Mouse (Mus musculus): ENCODE measurements around the gene Iqcf4.
"Not testable (repeated sequence)": the region's sequence is repeated elsewhere in the genome, so short reads cannot be mapped to it uniquely, and the experiment has no call there.

Iqcf4 gene

DNA sequence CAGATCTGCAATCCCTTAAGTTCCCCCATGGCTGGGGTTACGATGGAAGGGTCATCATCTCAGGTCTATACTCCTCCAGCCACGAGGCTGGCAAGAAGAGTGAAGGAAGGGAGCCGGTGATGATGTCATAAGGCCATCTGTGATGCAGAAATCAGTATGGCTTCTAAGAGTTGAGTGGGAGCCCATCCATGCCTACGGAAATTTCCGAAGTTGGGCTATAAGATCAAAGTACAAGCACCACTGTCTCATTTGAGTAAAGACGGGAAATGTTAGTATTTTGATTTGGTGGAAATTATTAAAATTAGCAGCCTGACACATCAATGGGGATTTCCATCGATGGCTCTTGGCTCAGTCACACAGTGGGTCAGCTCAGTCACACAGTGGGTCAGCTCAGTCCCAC is at the start of gene Iqcf4:
Iqcf4 (minus strand) TSS at position 101 of the 400 bp plus-strand sequence.
- DNase-seq = no peak

DNA sequence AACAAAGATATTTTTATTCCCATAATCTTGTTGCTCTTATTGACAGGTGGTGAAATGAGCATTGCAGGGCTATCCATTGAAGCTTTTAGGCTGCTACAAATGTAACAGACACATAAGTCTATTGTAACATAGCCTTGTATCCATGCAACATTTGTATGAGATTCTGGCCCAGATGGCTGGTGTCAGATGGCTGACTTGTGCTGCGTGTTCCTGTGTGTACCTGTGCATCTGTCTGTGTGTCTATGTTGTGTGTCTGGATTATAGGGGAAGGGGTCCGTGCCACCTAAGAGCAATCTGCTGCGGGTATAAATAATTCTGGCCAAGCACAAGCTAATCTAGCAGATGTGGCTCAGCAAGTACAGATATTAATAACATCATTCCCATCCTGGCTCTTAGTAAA is 46.7 kb upstream of the Iqcf4 start:
- no peak for DNase-seq

DNA sequence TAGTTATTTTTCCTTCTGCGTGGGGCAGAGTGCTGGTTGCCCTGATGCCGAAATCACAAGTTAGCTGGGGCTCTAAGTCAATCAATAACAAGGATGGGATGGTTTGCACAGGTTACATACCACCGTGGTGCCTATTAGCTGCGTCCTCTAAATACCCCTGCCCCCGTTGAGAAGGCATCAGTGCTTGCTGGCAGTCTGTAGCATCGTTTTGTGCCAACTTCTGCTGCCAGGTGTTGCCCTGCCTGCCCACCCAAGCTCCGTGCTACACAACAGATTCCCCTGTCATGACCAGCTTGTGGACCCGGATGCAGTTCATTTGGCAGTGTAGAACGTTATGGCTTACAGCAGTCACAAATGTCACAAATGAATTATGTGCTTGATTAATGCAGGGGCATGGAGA is 45.5 kb upstream of the Iqcf4 start:
- DNase-seq = no peak

DNA sequence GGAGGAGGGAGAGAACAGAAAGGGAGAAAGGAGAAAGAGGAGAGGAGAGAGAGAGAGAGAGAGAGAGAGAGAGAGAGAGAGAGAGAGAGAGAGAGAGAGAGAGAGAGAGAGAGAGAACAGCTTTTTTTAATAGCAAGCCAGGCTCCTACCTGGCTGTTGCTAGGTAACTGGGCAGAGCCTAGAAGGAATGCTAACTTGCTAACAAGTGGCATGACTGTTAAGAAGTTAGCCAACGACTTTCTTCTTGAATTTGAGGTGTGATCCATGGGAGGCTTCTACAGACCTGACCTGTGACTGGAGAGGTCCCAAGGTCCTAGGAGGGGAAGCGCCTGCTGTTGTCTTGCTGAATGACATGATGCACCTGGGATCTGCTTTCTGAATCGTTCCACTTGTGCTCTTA is 43.8 kb upstream of the Iqcf4 start:
- DNase-seq = no peak

DNA sequence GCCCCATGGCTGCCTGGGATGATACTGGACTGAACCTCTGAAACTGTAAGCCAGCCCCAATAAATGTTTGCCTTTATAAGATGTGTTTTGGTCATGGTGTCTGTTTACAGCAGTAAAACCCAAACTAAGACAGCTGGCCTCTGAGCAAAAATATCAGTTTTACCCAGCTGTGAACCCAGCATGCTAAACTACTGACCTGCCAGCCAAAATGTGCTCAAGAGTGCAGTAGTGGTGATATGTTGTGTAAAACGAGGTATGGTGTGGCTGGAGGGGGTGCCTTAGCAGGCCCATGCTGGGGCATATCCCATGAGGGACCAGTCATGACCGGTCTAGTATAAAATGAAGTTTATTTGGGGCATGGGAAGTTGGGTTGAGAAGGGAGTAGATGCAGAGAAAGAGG is 43.2 kb upstream of the Iqcf4 start:
- no peak for DNase-seq

DNA sequence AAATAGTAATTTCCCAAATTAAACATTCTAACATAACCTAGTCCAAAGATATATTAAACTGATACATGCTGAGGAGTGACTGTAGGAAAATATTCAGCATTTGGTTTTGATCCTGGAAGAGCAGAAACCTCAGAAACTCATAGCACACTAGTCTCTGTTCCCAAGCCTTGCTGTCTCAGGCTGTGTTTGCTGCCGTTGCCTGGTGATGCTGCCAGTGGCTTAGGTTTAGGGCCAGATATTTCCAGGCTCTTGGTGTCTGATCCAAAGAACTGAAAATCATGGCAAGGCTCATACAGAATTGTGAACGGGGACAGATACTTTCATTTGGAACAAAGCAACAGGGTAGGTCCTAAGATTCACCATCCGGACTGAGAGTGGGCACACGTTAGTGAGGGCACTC is 39.9 kb upstream of the Iqcf4 start:
- DNase-seq = no peak

DNA sequence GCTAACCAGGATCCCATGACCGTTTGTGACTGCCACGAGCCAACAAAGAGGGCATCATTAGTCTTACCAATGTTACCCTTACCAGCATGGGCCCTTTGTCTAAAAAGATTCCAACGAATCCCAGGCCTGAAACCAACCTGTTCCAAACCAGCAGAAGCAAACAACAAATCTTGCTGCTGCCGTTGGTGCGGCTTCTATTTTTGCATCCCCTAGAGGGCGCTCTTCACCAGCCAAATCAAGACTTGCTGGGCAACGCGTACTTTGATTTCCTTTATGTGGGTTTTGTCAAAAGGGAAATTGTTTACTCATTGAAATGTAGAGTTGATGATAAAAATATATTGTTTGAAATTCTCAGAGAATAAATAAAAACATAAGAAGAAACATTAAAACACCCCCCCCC is 29.8 kb upstream of the Iqcf4 start:
- peak; percentile 31 for DNase-seq

DNA sequence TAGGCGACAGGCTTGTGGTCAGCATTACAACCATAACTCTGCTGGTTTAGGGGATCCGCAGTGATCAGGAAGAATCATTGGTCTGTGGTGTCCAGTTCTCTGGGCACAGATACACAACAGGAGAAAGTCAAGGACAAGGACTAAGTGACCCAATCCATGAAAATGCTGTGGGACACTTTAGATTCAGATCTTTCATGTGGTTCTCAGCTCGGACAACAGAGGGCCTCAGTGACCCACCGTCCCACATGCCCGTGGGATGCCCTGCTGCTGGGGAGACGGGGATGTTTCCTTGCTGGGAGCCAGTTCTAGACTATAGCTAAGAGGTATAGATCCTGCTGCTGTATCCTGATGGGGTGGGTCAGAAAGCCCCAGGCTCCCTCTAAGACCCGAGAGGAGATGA is 27.7 kb upstream of the Iqcf4 start:
- DNase-seq = no peak

DNA sequence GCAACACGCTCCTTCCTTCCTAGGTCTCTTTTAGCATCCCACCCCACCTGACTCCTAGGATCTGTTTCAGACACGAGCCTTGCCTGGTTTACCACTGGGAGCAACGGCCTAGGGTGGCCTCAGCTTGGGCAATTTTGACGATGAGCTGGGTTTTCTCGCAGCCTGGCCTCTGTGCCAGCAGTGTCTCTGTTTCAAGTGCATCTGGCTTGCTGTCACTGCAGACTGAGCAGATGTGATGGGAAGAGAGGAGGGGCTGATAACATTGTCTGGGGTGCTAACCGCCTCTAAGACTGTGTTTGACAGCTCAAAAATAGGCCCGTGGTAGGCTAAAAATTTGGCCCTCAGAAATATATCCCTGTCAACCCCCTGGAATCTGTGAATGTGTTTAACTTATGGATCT is 25.0 kb upstream of the Iqcf4 start:
- no peak for DNase-seq

DNA sequence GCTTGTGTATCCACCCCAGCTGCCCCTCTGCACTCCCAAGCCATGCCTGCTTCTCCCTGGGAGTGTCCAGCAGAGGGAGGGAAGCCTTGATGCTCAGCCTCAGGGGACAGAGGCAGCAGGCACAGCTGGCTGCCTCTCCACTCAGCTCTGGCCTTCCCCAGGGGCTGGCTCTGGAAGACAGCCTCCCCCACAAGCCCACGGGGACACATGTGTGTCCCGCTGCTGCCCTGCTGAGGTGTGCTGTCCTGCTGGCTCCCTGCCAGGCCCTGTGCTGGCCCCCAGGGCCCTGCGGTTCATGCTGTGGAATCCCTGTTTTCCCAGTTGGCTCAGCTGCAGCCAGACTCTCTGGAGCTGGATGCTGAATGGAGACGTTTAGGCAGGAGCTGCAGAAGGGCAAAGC is 24.6 kb upstream of the Iqcf4 start:
- DNase-seq = not testable (repeated sequence)

DNA sequence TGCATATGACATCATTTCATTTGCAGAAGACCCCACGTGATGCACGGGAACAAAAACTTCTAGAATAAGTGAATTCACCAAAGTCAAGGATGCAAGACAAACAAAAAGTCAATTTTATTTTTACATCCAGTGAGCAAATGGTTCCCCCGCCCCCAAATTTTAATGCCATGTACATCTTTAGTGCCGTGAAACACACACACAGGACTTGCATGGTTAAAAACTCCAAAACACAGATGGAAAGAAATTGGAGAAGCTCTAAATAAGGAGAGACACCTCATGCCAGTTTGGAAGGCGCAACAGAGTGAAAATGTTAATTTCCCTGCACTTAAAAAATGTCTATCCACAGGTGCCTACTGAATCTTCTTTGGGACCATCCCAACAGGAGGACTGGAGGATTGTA is 21.4 kb upstream of the Iqcf4 start:
- no peak for DNase-seq

DNA sequence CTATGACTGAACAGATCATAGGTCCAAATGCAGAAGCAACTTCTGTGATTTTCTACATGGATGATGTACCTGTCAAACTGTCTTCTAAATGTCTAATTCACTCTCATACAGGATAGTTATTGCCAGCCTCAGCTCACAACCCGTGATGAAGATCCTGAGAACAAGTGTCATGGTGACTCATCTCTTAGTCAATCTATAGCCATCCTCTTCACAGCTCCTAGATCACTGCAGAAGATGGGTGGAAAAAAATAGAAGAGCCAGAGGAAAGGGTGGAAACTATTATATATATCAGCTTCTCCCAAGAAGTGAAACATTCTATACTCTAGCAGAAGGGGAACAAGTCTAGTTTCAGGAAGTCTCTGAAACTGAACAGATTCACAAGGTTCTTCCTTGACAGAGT is 11.8 kb upstream of the Iqcf4 start:
- no peak for DNase-seq

DNA sequence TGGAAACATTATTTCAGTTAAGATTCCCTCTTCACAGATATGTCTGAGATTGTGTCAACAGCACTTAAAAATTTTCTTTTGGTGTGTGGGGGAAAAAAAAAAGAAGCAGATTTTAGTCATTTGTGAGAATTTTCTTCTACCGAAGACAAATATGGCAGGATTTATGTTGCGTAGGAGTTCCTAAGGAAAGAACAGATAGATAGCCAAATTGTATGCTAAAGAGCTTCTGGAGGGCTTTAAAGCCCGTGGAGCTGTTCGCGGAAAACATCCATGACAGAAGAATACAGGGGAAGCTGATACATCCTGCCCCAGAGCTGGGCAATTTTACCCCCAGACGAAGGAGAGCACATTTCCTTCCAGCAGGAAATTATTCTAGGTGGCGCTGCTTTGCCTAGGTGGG is 9.2 kb upstream of the Iqcf4 start:
- no peak for DNase-seq

DNA sequence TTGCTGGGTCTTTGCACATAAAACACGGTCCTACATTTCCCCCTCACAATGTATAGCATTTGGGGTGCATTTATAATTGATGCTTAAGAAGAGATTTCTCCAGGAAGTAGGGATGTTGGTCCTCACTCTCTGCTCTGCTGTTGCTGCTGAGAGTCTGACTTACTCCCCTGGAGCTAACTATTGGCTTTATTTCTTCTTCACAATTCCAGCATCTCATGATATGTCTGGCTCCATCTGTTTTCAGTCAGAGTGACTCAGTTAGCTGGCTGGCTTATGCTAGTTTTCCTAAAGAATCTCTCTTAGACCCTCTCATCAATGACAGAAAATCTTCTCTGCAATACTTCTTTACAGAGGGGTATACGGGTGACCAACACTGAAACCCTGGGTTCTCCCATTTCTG is 5.3 kb upstream of the Iqcf4 start:
- DNase-seq = no peak

DNA sequence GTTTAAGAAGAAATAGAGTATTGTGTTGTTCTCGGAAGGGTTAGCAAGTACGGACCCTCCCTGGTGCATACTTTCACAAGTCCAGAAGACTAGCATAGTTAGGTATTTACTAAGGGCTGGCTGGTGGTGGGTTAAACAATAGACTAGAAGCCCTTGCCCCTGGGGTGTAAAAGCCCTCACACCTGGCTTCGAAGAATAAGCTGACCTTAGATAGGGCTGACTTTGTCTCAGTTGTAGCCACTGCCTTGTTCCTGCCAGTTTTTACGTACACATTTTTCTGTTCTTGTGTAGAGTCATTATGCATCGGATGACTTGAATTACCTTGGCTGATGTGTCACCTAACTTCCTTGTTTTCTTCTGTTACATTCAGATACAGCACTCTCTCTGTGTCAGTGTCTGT is 2.6 kb upstream of the Iqcf4 start:
- no peak for DNase-seq

DNA sequence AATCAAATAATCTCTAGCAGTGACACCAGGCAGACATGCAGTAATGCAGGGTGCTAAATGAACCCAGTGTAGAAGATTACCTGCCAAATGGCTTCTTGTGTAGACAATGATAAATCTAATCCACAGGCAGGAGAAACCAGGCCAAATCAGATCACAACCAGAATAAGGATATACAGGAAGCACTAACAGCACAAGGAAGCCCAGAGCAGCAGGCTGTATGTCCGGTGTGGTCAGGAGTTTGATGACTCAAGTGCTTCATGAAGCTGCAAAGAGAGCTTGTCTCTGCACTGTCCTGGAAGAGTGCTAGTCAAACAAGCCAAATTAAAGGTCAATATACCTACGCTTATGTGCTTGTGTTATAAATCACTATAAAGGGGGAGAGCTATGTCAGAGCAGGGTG is 1.4 kb upstream of the Iqcf4 start:
- no peak for DNase-seq

DNA sequence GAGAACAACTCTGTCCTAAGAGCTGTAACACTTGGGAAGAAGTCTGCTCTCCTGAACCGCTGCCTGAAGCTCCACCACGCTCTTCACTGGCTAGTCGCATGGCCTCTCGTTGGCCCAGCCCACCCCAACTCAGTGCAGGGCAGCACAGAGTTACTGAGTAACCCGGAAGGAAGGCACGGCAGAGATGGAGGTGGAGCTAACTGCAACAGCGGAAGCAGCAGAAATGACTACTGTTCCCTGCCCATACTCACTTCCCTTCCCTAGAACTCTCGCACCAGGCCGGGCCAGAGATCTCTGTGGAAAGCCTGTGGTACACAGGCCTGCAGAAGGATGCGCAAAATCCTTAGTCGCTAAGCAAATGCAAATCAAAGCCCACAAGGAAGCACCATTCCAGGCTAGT is 4.4 kb downstream of the Iqcf4 start:
- DNase-seq = peak; percentile 28

DNA sequence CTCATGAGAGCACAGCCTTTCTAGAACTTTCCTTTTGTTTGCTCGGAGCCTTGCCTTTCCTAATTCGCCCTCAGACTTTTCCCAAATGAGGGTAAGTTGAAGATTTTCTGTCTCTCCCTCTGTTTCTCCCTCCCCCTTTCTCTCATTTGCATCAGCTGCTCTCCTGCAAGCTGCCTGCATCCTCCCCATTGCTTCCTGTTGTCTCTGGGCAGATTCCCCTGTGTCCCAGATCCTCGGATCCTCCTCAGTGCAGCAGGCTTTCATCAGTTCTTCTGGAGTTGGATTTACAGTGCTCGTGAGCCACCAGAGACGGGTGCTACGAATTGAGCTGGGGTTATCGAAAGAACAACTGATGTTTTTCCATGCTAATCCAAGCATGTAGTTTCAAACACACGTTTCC is 6.8 kb downstream of the Iqcf4 start:
- no peak for DNase-seq

DNA sequence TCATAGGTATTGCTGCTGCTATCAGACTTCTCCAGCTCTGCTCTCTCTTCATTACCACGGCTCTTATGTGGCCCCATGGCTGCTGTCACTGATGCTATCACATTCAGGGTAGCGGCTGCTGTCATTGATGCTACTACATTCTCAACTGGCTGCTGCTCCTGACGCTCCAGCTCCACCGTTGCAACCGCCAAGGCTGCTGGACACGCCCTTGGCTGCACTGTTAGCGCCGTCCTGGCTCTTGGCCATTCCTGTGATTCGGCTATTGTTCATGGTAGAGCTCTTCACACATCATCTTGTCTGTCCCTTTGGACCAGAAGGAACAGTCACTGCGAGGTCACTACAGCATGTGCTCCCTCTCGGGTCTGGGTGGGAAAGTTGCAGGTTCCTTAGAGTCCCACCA is 8.5 kb downstream of the Iqcf4 start:
- no peak for DNase-seq

DNA sequence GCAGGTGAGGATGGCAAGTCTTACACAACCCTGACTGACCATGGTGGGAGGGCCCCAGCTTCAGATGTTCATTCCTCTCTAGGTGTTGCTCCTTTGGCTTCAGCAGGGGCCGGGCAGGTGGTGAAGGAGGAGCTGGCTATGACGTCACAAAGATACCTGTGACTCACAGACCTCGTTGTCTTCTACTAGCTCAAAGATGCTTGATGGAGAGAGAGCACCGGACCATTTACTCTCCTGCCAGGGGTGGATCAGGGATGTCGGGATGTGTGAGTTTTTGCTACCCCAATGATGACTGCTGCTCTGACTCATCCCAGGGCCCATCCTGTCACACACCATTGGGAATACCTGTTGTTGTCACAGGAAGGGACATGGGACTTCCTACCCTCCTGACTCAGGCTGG is 9.3 kb downstream of the Iqcf4 start, which contains the start of gene Iqcf3:
Iqcf3 (minus strand) TSS at position 101 of the 400 bp plus-strand sequence.
- no peak for DNase-seq

DNA sequence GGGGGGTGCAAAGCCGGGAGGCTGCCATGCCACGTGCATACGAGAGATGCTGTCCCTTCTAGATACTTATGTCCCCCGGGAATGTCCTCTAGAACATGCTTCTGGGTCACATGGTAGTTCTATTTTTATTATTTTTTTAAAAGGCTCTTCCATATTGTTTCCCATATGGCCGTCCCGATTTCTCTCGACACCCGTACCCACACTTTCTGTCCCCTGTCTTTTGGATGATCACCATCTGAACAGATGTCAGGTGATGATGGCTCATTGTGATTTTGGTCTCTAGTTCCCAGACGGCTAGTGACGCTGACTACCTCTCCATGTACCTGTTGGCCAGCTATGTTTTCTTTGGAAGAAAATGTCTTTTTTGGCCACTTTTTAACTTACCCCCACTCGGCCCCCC is 35.8 kb downstream of the Iqcf4 start:
- no peak for DNase-seq

DNA sequence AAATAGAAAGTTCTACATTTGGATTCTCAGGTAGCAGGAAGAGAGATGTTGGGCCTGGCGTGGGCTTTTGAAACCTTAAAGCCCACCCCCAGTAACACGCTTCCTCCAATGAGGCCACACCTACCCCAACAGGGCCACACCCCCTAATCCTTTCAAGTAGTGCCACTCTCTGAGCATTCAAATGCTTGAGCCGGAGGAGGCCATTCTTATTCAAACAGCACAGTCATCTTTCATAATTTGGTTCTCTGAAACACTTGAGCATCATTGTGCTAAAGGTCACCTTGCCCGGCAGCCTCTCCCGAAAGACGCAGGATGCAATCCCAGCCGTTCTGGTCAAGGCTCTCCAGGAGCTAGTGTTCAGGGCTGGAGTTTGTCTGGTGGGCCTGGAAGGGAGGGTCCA is 36.5 kb downstream of the Iqcf4 start:
- no peak for DNase-seq

DNA sequence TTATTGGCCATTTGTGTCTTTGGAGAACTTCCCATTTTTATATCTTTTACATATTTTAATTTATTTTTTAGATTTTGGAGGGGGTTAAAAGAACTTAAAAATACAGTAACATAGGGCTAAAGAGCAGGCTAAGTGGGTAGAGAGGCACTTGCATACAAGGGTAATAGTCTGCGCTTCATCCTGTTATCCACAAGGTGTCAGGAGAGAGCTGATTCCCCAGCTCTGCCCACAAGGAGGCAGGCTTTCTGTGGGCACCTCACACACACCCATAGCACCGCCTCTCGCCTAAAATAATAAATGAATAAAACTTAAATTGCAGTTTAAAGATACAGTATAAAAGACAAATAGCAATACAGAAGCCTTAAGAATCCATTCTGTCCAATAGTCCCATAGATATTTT is 39.0 kb downstream of the Iqcf4 start:
- no peak for DNase-seq

DNA sequence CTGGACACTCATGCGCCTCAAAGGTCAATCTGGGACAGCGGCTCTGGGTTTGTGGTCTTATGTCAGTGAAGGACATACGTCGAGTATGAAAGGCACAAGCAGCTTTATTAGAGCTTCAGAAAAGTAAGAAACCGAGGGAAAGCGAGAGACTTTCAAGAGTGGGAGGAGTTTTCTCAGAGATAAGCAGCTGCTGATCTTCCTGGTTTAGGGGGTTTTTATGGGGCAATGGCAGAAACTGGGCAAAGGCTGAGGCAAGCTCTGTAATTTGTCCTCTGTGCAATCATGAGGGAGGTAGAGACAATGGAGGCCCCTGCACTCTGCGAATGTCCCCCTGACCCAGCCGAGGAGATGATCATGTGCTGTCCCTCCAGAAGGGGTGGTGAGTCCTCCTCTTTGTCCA is 50.9 kb downstream of the Iqcf4 start:
- no peak for DNase-seq

DNA sequence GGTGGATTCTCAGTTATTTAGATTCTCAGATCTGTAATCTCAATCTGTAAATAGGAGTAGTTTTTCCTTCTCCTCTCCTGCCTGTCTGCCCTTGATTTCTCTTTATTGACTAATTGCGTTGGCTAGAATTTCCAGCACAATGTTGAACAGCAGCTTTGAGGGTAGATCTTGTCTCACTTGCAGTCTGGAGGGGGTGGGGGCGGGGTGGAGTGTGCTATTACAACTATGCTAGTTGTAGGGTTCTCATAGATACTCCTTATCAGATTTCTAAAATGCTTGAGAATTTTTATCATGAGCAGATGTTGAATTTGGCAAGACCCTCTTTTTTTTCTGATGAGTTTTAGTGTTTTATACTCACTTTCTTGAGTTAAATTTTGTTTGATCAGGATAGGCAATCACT is 51.4 kb downstream of the Iqcf4 start:
- no peak for DNase-seq
